8 mouse cellular contexts compared by ENCODE assay signal in the genomic region with DNA sequence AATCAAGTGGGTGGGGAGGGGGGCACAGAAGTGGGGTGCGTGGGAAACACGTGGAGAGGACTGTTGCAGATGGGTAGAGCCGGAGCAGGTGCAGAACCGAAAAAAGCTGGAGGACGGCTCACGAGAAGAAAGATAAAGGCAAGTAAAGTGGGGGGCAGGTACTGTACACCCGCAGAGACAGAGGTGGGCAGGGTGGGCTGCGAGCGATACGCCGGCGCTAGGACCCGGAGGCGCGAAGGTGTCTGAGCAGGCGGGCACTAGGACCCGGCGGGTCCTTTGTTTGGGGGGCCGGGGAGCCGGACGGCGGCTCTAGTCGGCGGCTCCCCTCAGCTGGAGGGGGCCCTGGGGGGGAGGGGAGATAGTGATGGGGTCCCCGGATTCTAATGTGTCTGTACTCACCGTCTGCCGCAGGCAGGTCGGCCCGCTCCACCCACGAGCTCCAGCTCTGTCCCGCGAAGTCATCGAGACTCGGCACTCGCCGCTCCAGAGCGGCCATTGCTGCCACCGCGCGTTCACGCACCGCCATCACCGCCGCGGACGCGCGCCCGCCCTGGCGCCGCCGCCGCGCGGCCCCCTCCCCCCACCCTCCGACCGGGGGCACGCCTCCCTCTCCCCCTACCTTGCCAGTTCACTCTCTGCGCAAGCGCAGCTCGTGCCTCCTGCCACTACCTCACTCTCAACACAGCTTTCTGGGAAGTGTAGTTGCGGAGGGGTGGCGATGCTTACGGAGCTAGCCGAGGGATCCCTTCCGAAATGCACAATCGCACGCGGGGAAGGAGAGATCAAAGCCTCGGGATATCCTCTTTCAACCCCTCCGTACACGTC. TPM values are rescaled to one million over a fixed set of nuclear protein-coding genes. Genes with fewer than 3 reads are reported as not detected.
DNase-seq lines count a peak whose midpoint lies in the region; ATAC-seq and TF ChIP-seq lines count a peak whose summit lies in the region.

No protein-coding gene starts in this region.

- ATAC-seq in embryonic facial prominence, embryonic 13.5 days (ENCODE audit: insufficient number of reproducible peaks, insufficient read depth, low FRiP score, low TSS enrichment, low read depth) = peak; percentile 94
- peak; percentile 94 for ATAC-seq in limb, embryonic 12.5 days (ENCODE audit: insufficient number of reproducible peaks, insufficient read depth, low FRiP score, low TSS enrichment, low read depth)
- ATAC-seq in midbrain, embryonic 15.5 days (replicated peaks) = peak; percentile 96

- peak overlapping the region; percentile 88 for H3K4me2 ChIP-seq in embryonic facial prominence, embryonic 13.5 days
- H3K4me2 ChIP-seq in limb, embryonic 12.5 days = peak overlapping the region; percentile 92
- H3K4me2 ChIP-seq in midbrain, embryonic 15.5 days = peak overlapping the region; percentile 87

- H3K4me1 ChIP-seq in embryonic facial prominence, embryonic 13.5 days = peaks cover 34% of the 10 kb centered on the region
- peaks cover 6% of the 10 kb centered on the region; the same call in 1 of the 2 replicates for H3K4me1 ChIP-seq in kidney, adult 2 months (ENCODE audit: control insufficient read depth, insufficient read depth, low read length)
- peaks cover 18% of the 10 kb centered on the region for H3K4me1 ChIP-seq in limb, embryonic 12.5 days (replicated peaks)
- H3K4me1 ChIP-seq in midbrain, embryonic 15.5 days = peaks cover 23% of the 10 kb centered on the region
- peaks cover 7% of the 10 kb centered on the region; the same call in 1 of the 2 replicates for H3K4me1 ChIP-seq in spleen, adult 2 months (ENCODE audit: control insufficient read depth, insufficient read depth, insufficient read length)

- no peak for TF ChIP-seq CTCF in kidney, adult 2 months (conservative IDR thresholded peaks at IDR 0.05; ENCODE audit: insufficient read depth, insufficient read length, low read depth, low read length)
- no peak for TF ChIP-seq CTCF in spleen, adult 2 months (IDR thresholded peaks at IDR 0.05; ENCODE audit: extremely low read depth, insufficient read depth, insufficient read length, insufficient replicate concordance)

- peak overlapping the region; percentile 96 for H3K27ac ChIP-seq in embryonic facial prominence, embryonic 13.5 days
- peak overlapping the region; percentile 54 for H3K27ac ChIP-seq in kidney, adult 2 months (ENCODE audit: insufficient read depth, low read depth, low read length)
- H3K27ac ChIP-seq in limb, embryonic 12.5 days = peak overlapping the region; percentile 91
- H3K27ac ChIP-seq in midbrain, embryonic 15.5 days = peak overlapping the region; percentile 97
- H3K27ac ChIP-seq in spleen, adult 2 months (ENCODE audit: insufficient read depth, low read length) = peak overlapping the region; percentile 90

- peak; percentile 14 for TF ChIP-seq POLR2A in kidney, adult 2 months (IDR thresholded peaks at IDR 0.05; ENCODE audit: low read depth, low read length)
- TF ChIP-seq POLR2A in spleen, adult 2 months (IDR thresholded peaks at IDR 0.05; ENCODE audit: low read depth, low read length) = peak; percentile 54

- DNase-seq in 3134 (ENCODE audit: extremely low read depth, insufficient read length, low spot score) = peak; percentile 94
- peak; percentile 94 to 96 for DNase-seq in adrenal gland, postnatal 36 days
- peak; percentile 95 to 97 for DNase-seq in heart, adult 18-20 months
- DNase-seq in kidney, adult 2 months = peak; percentile 97
- DNase-seq in spleen, adult 2 months (ENCODE audit: low read depth in 1 of 2, low spot score in 2 of 2) = peak; percentile 91 to 94

- peak overlapping the region; percentile 62 for H3K4me3 ChIP-seq in embryonic facial prominence, embryonic 13.5 days
- peak overlapping the region; percentile 71 for H3K4me3 ChIP-seq in kidney, adult 2 months (ENCODE audit: insufficient read depth, low read depth, low read length)
- peak overlapping the region; percentile 61 for H3K4me3 ChIP-seq in limb, embryonic 12.5 days (replicated peaks)
- H3K4me3 ChIP-seq in midbrain, embryonic 15.5 days = peak overlapping the region; percentile 67
- H3K4me3 ChIP-seq in spleen, adult 2 months (ENCODE audit: extremely low read depth, insufficient read depth, insufficient read length) = peak overlapping the region; percentile 85

- WGBS in embryonic facial prominence, embryonic 13.5 days = under 1% methylated on average over 71 of the region's 72 CpGs
- WGBS in kidney, adult 2 months = under 1% methylated on average over 72 of the region's 72 CpGs
- WGBS in limb, embryonic 12.5 days = 1% methylated on average over 62 of the region's 72 CpGs
- whole genome bisulfite sequencing in midbrain, embryonic 15.5 days = under 1% methylated on average over 72 of the region's 72 CpGs
- 2% methylated on average over 72 of the region's 72 CpGs for WGBS in spleen, adult 2 months

- H3K9me3 ChIP-seq in embryonic facial prominence, embryonic 13.5 days = no peaks in the 10 kb centered on the region
- H3K9me3 ChIP-seq in limb, embryonic 12.5 days = no peaks in the 10 kb centered on the region
- H3K9me3 ChIP-seq in midbrain, embryonic 15.5 days = no peaks in the 10 kb centered on the region

- H3K36me3 ChIP-seq in embryonic facial prominence, embryonic 13.5 days = peaks cover 30% of the 10 kb centered on the region
- H3K36me3 ChIP-seq in kidney, adult 2 months (ENCODE audit: control insufficient read depth, insufficient read depth, low read length) = no peaks in the 10 kb centered on the region
- peaks cover 33% of the 10 kb centered on the region for H3K36me3 ChIP-seq in limb, embryonic 12.5 days
- H3K36me3 ChIP-seq in midbrain, embryonic 15.5 days (replicated peaks) = peaks cover 16% of the 10 kb centered on the region
- no peaks in the 10 kb centered on the region for H3K36me3 ChIP-seq in spleen, adult 2 months (ENCODE audit: control insufficient read depth, insufficient read depth, low read length)

- H3K9ac ChIP-seq in embryonic facial prominence, embryonic 13.5 days = peak overlapping the region; percentile 87
- H3K9ac ChIP-seq in limb, embryonic 12.5 days (replicated peaks) = peak overlapping the region; percentile 82
- H3K9ac ChIP-seq in midbrain, embryonic 15.5 days = peak overlapping the region; percentile 65

- H3K27me3 ChIP-seq in embryonic facial prominence, embryonic 13.5 days = 0 out of 2 replicates have a peak, but pooled peaks cover 6% of the 10 kb centered on the region
- no peaks in the 10 kb centered on the region for H3K27me3 ChIP-seq in kidney, adult 2 months (replicated peaks; ENCODE audit: control insufficient read depth, insufficient read depth, low read length)
- H3K27me3 ChIP-seq in limb, embryonic 12.5 days = 0 out of 2 replicates have a peak, but pooled peaks cover 4% of the 10 kb centered on the region
- H3K27me3 ChIP-seq in midbrain, embryonic 15.5 days (replicated peaks) = no peaks in the 10 kb centered on the region
- H3K27me3 ChIP-seq in spleen, adult 2 months (ENCODE audit: control insufficient read depth, insufficient read depth, low read length) = no peaks in the 10 kb centered on the region

RNA-seq across cellular contexts. Expression of a gene that starts 0.6 kb away (rescaled TPM):
- total RNA-seq in adrenal gland, postnatal 36 days (2021) = 1 to 10 TPM; 7.6 to 9.7 TPM
- polyA plus RNA-seq in embryonic facial prominence, embryonic 13.5 days (2015; fragmentation: Nextera tagmentation; extraction: Ambion mirVana) = 22.0 and 27.1 TPM in 2 replicates
- total RNA-seq in heart, adult 18-20 months (2021) = 1 to 10 TPM; 2.2 to 2.6 TPM
- polyA plus RNA-seq in kidney, adult 2 months (2012; rRNA removed) = 23.1 and 29.3 TPM in 2 replicates
- 25.2 and 26.0 TPM in 2 replicates for polyA plus RNA-seq in limb, embryonic 12.5 days (2016; fragmentation: Nextera tagmentation; extraction: Ambion mirVana)
- polyA plus RNA-seq in midbrain, embryonic 15.5 days (2015; fragmentation: Nextera tagmentation; extraction: Ambion mirVana) = 26.4 and 26.8 TPM in 2 replicates
- polyA plus RNA-seq in spleen, adult 2 months (2012; rRNA removed) = 8.2 and 11.5 TPM in 2 replicates

RNA-seq across cellular contexts. Expression of a gene that starts 9.1 kb away (rescaled TPM):
- total RNA-seq in adrenal gland, postnatal 36 days (2021) = 1 to 10 TPM; 6.5 to 7.7 TPM
- polyA plus RNA-seq in embryonic facial prominence, embryonic 13.5 days (2015; fragmentation: Nextera tagmentation; extraction: Ambion mirVana) = 2.6 and 2.8 TPM in 2 replicates
- total RNA-seq in heart, adult 18-20 months (2021) = 1 to 10 TPM; 5.2 to 5.3 TPM
- polyA plus RNA-seq in kidney, adult 2 months (2012; rRNA removed) = 7.0 and 7.1 TPM in 2 replicates
- polyA plus RNA-seq in limb, embryonic 12.5 days (2016; fragmentation: Nextera tagmentation; extraction: Ambion mirVana) = 1.7 TPM in 2 replicates
- polyA plus RNA-seq in midbrain, embryonic 15.5 days (2015; fragmentation: Nextera tagmentation; extraction: Ambion mirVana) = 4.1 and 4.6 TPM in 2 replicates
- 12.7 and 13.8 TPM in 2 replicates for polyA plus RNA-seq in spleen, adult 2 months (2012; rRNA removed)

RNA-seq across cellular contexts. Expression of a gene that starts 16.3 kb away (rescaled TPM):
- under 1 TPM; 0.13 to 0.46 TPM for total RNA-seq in adrenal gland, postnatal 36 days (2021)
- polyA plus RNA-seq in embryonic facial prominence, embryonic 13.5 days (2015; fragmentation: Nextera tagmentation; extraction: Ambion mirVana) = 0.48 and 0.58 TPM in 2 replicates
- total RNA-seq in heart, adult 18-20 months (2021) = 1 to 10 TPM; 2.1 to 2.5 TPM
- 37.7 and 38.7 TPM in 2 replicates for polyA plus RNA-seq in kidney, adult 2 months (2012; rRNA removed)
- 0.64 and 0.87 TPM in 2 replicates for polyA plus RNA-seq in limb, embryonic 12.5 days (2016; fragmentation: Nextera tagmentation; extraction: Ambion mirVana)
- polyA plus RNA-seq in midbrain, embryonic 15.5 days (2015; fragmentation: Nextera tagmentation; extraction: Ambion mirVana) = 0.27 and 0.70 TPM in 2 replicates
- polyA plus RNA-seq in spleen, adult 2 months (2012; rRNA removed) = 0.15 and 0.16 TPM in 2 replicates

RNA-seq across cellular contexts. Expression of a gene that starts 24.0 kb away (rescaled TPM):
- 10 to 100 TPM; 20.0 to 22.3 TPM for total RNA-seq in adrenal gland, postnatal 36 days (2021)
- polyA plus RNA-seq in embryonic facial prominence, embryonic 13.5 days (2015; fragmentation: Nextera tagmentation; extraction: Ambion mirVana) = 4.0 and 4.5 TPM in 2 replicates
- 10 to 100 TPM; 18.2 to 19.4 TPM for total RNA-seq in heart, adult 18-20 months (2021)
- polyA plus RNA-seq in kidney, adult 2 months (2012; rRNA removed) = 18.4 and 25.7 TPM in 2 replicates
- polyA plus RNA-seq in limb, embryonic 12.5 days (2016; fragmentation: Nextera tagmentation; extraction: Ambion mirVana) = 4.4 and 5.8 TPM in 2 replicates
- 14.4 and 14.7 TPM in 2 replicates for polyA plus RNA-seq in midbrain, embryonic 15.5 days (2015; fragmentation: Nextera tagmentation; extraction: Ambion mirVana)
- polyA plus RNA-seq in spleen, adult 2 months (2012; rRNA removed) = 6.2 and 8.3 TPM in 2 replicates

RNA-seq across cellular contexts. Expression of a gene that starts 46.6 kb away (rescaled TPM):
- 10 to 100 TPM; 96.6 to 97.5 TPM for total RNA-seq in adrenal gland, postnatal 36 days (2021)
- 298 and 302 TPM in 2 replicates for polyA plus RNA-seq in embryonic facial prominence, embryonic 13.5 days (2015; fragmentation: Nextera tagmentation; extraction: Ambion mirVana)
- total RNA-seq in heart, adult 18-20 months (2021) = 10 to 100 TPM; 55.0 to 59.5 TPM
- polyA plus RNA-seq in kidney, adult 2 months (2012; rRNA removed) = 43.2 and 55.0 TPM in 2 replicates
- polyA plus RNA-seq in limb, embryonic 12.5 days (2016; fragmentation: Nextera tagmentation; extraction: Ambion mirVana) = 297 and 302 TPM in 2 replicates
- 224 and 234 TPM in 2 replicates for polyA plus RNA-seq in midbrain, embryonic 15.5 days (2015; fragmentation: Nextera tagmentation; extraction: Ambion mirVana)
- polyA plus RNA-seq in spleen, adult 2 months (2012; rRNA removed) = 21.3 and 22.4 TPM in 2 replicates

Comparison
In these comparisons a context has a peak if more than half of its experiments do, and no peak if none do; other contexts are left out.
1. Peak in every context shown above with its lines: DNase-seq, ATAC-seq, H3K4me3 ChIP-seq and H3K27ac ChIP-seq.
2. RNA of a gene that starts 16.3 kb away (polyA plus RNA-seq): 37.7 to 38.7 TPM in kidney, adult 2 months; 0.64 to 0.87 TPM in limb, embryonic 12.5 days, 0.48 to 0.58 TPM in embryonic facial prominence, embryonic 13.5 days, 0.27 to 0.70 TPM in midbrain, embryonic 15.5 days and 0.15 to 0.16 TPM in spleen, adult 2 months; every median in the first group is over 10 times any median in the second.